Mouse (Mus musculus) megakaryocyte progenitor cell, adult 5-6 weeks (primary cell): ENCODE measurements around the gene Parp14. TPM values are rescaled to one million over a fixed set of nuclear protein-coding genes. Genes with fewer than 3 reads are reported as not detected.

Experiments
- ATAC-seq: replicated peaks from 2 replicates; pipeline ENCODE4 v1.8.0; 2016; ENCODE audit warnings: mild to moderate bottlenecking, moderate TSS enrichment, inconsistent platforms; ENCODE audit not compliant: poor library complexity
- total RNA-seq, 2 experiments: library from RNA; stranded (forward) in 1 of 2; stranded (reverse) in 1 of 2; fragments of 157-497, 149-512 nt in 1 of 2; fragments of 200-1000 nt in 1 of 2; gene quantifications; 2 replicates each; pipeline versions ENCODE4 v1.2.3 to v1.2.4; 2015 to 2017

The Parp14 gene
- total RNA-seq, 2 experiments from 2014 or later = 9.4 to 10.5 TPM

DNA sequence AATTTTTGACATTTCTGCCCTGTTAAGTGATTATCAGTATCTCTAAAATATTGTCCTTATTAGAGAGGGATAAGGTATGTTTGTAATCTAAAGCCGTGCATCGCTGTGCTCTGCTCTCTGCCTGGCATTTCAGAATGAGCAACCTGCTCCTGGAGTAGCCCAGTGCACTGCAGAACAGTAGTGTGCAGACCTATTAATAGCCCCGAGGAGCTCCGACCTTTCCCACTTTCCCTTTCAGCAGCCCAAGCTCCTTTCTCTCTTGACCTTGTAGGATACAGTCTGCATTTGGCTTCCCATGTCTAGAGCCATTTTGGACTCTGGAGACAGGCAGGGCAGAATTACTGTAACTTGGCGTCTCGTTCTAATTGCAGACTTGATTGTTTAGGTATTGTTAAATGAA is 83.0 kb downstream of the Parp14 start:
- ATAC-seq = no peak

DNA sequence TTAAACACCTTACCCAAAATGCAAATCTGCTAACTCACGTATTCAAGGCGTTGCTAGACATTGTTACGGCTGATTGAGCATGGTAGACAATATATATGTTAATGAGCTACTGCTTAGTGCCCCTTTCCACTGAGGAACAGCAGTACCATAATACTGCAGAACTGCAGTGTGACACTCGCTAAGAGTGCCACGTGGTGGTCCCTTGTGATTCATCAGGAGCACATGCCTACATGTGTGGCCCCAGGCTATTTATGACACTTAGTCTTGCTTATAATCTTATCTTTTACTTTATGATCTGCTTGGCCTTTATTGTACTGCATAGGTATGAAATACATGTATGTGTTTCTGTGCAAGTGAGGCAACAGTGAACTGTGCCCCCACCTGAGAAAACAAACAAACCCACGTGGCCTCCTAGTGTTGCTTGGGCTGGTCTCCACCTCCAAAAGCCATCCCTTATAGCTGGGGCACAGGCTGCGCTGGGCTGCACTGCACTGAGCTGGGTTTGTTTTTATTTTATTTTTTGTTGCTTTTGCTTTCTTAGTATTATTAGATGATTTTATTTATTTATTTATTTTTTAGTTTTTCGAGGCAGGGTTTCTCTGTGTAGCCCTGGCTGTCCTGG is 83.7 kb downstream of the Parp14 start:
- no peak for ATAC-seq

DNA sequence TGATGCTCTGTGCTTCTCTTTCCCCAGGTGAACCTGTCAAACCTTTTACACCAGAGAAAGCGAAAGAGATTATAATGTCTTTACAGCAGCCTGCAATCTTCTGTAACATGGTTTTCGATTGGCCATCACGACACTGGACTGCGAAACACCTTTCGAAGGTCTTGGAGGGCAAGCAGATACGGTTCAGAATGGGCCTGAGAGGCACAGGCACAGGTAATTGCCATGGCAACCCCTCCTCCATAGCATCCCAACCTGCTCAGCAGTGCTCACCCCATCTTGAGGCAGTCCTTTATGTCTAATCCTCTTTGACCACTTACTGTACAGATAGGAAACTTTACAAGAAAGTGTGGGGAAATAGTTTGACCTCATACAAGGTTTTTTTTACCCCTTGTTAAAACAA is 84.2 kb downstream of the Parp14 start:
- no peak for ATAC-seq

DNA sequence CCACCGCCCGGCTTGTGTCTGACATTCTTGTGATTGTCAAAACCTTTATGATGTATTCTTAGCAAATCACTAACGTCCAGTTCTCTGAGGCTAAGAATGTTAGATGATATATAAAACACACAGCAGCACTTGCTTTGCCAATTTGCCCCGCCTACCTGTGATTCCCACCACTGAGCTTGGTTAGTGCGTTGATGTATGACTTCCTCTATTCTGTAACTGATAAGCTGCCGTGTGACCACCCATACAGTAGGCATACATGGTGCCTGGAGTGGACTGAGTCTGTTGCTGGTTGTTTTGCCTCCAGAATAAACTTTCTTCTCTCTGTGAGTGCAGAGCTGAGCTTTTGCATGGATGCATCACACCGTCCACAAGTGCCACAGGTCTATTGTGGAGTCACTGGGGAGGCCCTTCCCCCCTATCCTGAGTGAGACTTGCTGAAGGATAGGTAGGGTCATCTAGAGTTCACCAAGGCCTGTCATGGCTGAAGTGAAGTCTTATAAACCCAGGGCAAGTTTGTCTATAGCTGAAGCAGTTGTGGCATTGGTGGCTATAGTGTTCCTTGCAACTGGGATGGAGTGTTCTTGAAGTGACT is 87.1 kb downstream of the Parp14 start:
- ATAC-seq = peak; percentile 79

DNA sequence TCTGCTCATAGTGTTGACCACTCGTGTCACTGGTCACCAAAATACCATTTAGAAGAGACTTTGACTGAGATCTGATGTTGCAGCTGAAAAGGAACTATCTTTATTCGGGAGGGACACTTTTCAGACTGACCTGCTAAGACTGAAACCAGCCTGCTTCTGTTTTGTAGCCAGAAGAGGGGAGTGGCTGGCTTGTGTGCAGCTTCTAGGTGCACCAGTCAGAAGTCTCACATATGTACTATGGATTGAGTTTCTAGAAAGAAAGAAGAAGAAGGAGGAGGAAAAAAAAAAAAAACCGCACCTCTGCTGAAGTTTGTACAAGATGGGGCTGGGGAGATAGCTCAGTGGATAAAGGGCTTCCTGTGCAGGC is 88.2 kb downstream of the Parp14 start:
- ATAC-seq = no peak

Other genes starting within 250 kb of the Parp14 start
- gene Dirc2, start 102.2 kb downstream of the Parp14 start, total RNA-seq (2015) = 24.3 and 25.5 TPM in 2 replicates
- gene Dirc2, start 102.2 kb downstream of the Parp14 start, total RNA-seq (2017) = 13.2 and 15.3 TPM in 2 replicates
- gene Hspbap1, start 101.2 kb downstream of the Parp14 start, total RNA-seq (2015) = 1.2 and 3.6 TPM in 2 replicates
- gene Hspbap1, start 101.2 kb downstream of the Parp14 start, total RNA-seq (2017) = 3.8 and 4.1 TPM in 2 replicates
- gene Parp9, start 66.9 kb upstream of the Parp14 start, total RNA-seq (2015) = 15.7 and 18.2 TPM in 2 replicates
- 21.7 and 27.3 TPM in 2 replicates for gene Parp9, start 66.9 kb upstream of the Parp14 start, total RNA-seq (2017)
- 21.8 and 27.1 TPM in 2 replicates for gene Dtx3l, start 67.6 kb upstream of the Parp14 start, total RNA-seq (2015)
- gene Dtx3l, start 67.6 kb upstream of the Parp14 start, total RNA-seq (2017) = 38.2 and 40.0 TPM in 2 replicates
- 48.2 and 52.7 TPM in 2 replicates for gene Kpna1, start 107.2 kb upstream of the Parp14 start, total RNA-seq (2015)
- gene Kpna1, start 107.2 kb upstream of the Parp14 start, total RNA-seq (2017) = 37.0 and 38.5 TPM in 2 replicates
- 5.8 and 8.6 TPM in 2 replicates for gene Wdr5b, start 169.6 kb upstream of the Parp14 start, total RNA-seq (2015)
- gene Wdr5b, start 169.6 kb upstream of the Parp14 start, total RNA-seq (2017) = 8.5 and 8.6 TPM in 2 replicates
- gene Fam162a, start 200.1 kb upstream of the Parp14 start, total RNA-seq (2015) = 128 and 151 TPM in 2 replicates
- gene Fam162a, start 200.1 kb upstream of the Parp14 start, total RNA-seq (2017) = 91.9 and 120 TPM in 2 replicates
- 70.0 and 90.8 TPM in 2 replicates for gene Ccdc58, start 200.1 kb upstream of the Parp14 start, total RNA-seq (2015)
- gene Ccdc58, start 200.1 kb upstream of the Parp14 start, total RNA-seq (2017) = 57.8 and 82.1 TPM in 2 replicates